Mouse (Mus musculus): ENCODE data around the gene Eps8.

Gene Eps8

GRCm38 (mm10) chr6:137613903-137614302 is 40.8 kb downstream of the Eps8 start:
- no peak for DNase-seq (ENCODE audit: low spot score in 2 of 2)

DNA sequence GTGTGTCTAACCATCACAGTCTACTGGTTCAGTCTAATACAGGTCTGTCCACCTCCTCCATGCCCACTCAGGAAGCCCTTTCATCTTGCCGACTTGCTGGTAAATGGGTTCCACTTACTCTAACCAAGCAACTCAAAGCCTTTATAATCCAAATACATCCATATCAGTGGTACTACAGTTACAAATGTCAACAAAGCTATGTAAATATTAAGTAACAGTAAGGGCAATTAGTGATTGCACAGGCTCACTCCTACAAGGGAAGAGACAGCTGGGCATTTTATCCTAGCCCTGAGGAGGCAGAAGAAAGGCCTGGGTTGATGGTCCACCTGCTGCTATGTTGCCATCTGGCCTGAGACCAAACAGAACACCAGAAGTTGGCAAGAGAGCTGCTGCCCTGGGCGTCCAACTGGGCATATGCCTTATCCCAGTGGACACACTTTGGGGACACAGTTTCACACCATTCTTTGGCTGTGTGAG is 42.6 kb downstream of the Eps8 start:
- DNase-seq (ENCODE audit: low spot score in 2 of 2), result no peak

GRCm38 (mm10) chr6:137608160-137608930 is 46.3 kb downstream of the Eps8 start:
- no peak for DNase-seq (ENCODE audit: low spot score in 2 of 2)

DNA sequence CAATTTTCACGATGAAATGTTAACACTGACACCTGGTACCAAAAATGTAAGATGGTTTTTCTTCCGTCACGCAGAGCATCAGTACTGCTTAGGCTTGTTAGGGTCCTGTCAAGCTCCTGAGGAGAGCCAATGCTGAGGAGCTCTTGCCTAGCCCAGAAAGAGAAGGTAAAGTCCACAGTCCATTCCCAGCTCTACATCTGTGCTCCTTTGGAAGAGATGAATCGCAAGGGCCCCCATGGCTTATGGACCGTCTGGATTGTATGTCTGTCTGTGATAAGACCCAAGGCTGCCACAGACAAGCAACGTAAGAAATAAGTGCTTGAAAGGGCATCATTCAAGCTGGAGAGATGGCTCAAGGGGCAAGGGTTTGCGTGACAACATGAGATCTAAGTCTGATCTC is 48.1 kb downstream of the Eps8 start:
- DNase-seq (ENCODE audit: low spot score in 2 of 2), result no peak

GRCm38 (mm10) chr6:137604417-137605248 is 50.0 kb downstream of the Eps8 start:
- DNase-seq (ENCODE audit: low spot score in 2 of 2), result no peak

DNA sequence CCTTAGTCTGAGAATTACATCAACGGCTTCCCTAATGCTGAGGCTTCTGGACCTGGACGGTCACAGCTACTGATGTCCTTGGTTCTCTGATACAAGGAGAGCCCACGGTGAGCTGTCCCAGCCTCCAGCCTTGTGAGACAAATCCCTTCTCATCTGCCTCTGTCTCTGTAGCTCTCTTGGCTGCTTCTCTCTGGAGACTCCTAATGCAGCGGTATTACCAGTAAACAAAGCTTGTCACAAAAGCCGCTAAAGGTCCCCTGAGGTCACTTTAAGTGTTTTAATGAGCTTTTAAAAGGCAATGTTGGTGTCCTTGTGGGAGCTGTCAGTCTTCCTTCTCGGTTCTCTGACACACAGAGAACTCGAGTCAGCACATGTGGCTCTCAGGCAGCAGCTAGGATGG is 56.4 kb downstream of the Eps8 start:
- no peak for DNase-seq (ENCODE audit: low spot score in 2 of 2)

DNA sequence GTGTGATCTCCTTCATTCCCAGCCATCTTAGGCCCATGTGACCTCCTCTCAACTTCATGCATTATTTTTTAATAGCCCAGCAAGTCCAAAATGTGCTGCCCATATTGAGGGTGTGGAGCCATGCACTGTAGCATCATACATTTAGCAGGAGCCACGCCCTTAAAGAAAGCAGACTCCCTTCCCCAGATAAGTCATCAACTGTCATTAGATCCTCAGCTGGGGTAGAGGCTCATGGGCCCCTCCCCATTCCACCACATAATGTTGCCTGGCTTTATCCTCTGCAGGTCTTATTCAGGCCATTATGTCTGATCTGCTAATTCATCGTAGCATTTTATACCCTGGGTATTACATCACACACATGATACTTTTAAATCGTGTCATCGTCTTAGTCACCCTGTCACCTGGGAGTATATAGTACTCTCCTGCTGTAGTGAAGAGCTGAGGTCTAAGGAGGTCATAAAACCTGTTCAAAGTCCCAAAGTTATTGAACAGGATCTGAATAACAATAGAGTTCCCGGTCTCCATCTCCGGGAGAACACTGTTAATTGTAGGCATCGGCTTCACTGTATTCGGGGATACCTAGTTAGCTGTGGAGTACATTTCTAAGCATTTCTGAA is 57.1 kb downstream of the Eps8 start:
- DNase-seq (ENCODE audit: low spot score in 2 of 2), result no peak

DNA sequence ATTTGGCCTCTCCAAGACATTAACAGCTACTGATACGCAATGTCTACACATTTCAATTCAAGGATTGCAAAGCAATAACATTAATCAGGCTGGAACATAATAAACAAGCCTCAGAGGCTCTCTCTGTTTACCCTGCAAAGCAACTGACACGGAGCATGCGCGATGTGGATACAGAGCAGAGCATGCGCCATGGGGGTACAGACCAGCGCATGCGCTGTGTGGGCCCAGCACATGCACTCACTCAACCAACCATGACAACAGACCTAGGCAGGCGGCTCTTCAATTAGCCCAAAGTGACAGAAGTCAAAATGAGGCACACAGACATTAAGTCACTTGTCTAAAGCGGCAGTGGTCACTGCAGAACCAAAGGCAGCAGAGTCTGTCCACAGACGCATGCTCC is 62.1 kb downstream of the Eps8 start:
- no peak for DNase-seq (ENCODE audit: low spot score in 2 of 2)

DNA sequence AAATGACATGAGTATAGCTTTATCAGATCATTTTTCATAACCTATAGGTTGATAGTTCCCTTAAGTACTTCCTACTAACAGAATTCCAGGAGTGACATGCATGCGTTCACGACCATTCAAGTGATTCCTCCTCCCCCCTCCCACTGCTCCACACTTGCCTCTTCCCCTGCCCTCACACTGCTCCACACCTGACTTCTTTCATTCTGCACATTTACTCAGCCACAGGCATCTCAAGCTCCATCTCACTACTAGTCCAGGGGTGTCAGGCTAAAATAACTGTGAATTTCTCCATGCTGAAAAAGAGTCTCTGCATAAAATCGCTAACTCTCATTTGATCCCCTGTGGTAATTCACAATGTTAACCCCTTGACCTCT is 65.4 kb downstream of the Eps8 start:
- no peak for DNase-seq (ENCODE audit: low spot score in 2 of 2)

DNA sequence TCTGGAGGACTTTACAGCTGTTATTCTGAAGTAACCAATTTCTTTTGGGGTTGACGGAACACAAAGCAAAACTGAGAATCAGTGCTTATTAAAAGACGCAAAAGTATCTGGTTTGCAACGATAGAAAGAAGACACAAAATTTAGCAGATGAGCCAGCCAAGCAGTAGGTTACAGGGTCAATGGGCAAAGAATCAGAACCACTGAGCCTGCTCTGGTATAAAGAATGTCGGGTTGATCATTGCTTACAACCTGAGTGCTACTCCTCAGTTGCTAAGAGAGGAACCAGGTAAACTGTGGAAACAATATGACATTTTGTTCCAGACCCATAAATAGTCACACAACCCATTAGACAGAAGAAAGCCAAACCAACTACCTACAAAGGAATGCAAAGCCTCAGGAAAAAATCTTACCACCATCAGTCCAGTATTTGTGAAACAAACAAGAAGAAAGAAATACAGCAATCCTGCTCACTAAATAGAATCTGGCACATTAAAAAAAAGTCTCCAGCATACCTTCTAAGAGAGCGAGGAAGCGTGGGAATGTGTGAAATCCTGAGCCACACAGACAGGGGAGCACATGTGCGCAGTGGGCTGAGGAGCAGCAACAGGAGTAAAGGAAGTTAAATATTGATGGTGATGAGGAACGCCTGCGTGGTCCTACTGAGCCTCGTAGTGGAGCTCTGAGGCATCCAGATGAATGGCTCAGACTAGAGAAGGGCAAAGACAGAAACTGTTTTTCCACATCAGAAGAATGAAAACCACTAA is 66.0 kb downstream of the Eps8 start:
- DNase-seq (ENCODE audit: low spot score in 2 of 2), result no peak

GRCm38 (mm10) chr6:137587866-137588265 is 66.8 kb downstream of the Eps8 start:
- DNase-seq (ENCODE audit: low spot score in 2 of 2), result no peak

DNA sequence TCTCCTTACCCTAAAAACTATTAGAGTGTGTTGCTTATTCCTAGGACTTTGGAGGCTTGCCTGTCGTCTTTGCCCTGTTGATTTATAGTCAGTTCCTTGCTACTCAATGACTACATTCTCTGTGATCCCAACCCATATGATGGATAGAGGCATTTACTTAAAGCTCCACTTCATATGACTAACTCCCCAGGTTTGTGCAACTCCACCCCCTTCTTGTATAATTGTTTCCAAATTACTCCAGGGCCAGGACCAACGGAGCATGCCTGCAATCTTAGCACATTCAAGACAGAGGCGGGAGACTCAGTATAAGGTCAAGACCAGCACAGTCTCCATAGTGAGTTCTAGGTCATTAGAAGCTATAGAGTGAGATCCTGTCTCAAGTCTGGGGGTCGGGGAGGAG is 69.4 kb downstream of the Eps8 start:
- no peak for DNase-seq (ENCODE audit: low spot score in 2 of 2)

DNA sequence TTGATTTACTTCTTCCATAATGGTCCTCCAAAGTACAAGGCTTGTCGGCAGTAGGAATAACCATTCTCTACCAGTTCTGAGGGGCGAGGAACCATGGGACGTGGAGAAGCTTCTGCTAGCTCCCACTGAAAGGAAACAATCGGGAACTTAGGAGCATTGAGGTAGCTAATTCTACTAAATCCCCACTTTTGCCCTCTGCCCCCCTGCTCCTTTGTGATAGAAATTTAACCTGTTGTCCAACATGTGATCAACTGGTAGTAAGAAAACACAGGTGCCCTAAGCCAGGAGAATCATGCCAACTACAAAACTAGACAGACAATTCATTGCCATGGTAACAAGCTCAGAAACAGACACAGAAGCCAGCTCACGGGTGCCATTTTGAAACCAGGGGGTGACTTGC is 71.6 kb downstream of the Eps8 start:
- DNase-seq (ENCODE audit: low spot score in 2 of 2), result no peak

GRCm38 (mm10) chr6:137582207-137582889 is 72.3 kb downstream of the Eps8 start:
- no peak for DNase-seq (ENCODE audit: low spot score in 2 of 2)

- DNase-seq (ENCODE audit: low spot score in 2 of 2), result no peak
Measured at GRCm38 (mm10) chr6:137581331-137582010, 73.2 kb downstream of the Eps8 start.

- DNase-seq (ENCODE audit: low spot score in 2 of 2), result no peak
Measured at GRCm38 (mm10) chr6:137580503-137580902, 74.2 kb downstream of the Eps8 start.

DNA sequence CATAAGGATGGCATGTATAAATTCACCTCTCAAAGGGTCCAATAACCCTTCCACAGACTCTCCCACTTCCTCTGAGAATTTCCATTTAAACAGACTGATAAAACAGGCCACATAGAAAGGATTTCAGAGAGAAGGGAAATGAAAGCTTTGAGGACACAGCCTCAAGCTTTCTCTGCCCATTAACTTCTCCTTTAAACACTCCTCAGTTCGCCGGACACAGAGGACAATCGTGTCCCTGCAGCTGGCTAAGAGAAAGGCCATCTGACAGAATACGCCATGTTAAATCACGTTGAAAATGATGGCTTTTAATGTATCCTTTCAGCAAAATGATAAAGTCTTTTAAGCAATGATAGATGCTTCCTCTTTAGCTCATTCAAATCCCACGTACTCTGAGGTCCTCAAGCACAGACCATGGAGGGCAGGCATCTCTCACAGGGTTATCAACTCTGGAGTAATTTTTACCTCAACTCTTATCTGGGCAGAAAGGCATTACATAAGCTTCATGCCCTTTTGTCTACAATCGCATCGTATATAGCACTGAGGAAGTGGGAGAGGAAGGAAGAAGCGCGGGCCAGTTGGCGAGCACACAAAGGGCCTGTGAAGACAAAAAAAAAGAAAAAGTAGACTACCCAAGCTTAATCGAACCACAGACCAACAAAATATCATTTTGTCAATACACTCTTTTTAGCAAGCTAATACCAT is 77.9 kb downstream of the Eps8 start:
- DNase-seq (ENCODE audit: low spot score in 2 of 2), result no peak

GRCm38 (mm10) chr6:137576091-137576490 is 78.6 kb downstream of the Eps8 start:
- no peak for DNase-seq (ENCODE audit: low spot score in 2 of 2)

GRCm38 (mm10) chr6:137573897-137574296 is 80.8 kb downstream of the Eps8 start:
- no peak for DNase-seq (ENCODE audit: low spot score in 2 of 2)

GRCm38 (mm10) chr6:137570718-137571131 is 84.0 kb downstream of the Eps8 start:
- DNase-seq (ENCODE audit: low spot score in 2 of 2), result no peak

Measured in thymus, postnatal 10 days (tissue).